Mouse (Mus musculus): ENCODE measurements around the gene Mcur1. TPM values are rescaled to one million over a fixed set of nuclear protein-coding genes. Genes with fewer than 3 reads are reported as not detected.

Mcur1 gene
- polyA plus RNA-seq (2021): 13.4 TPM

GRCm38 (mm10) chr13:43559711-43560457, at the start of gene Mcur1:
Mcur1 (minus strand) TSS chr13:43560191.
- in situ Hi-C loops (cut with MboI; ENCODE audit: low pct_unique_long_range_greater_than_20kb): loop anchor here (10.0 kb wide), 1 partner anchor 385 kb away; the partner anchor contains the start of gene Tbc1d7
- ChIA-PET CTCF (interaction anchor here (1.0 to 4.0 kb wide), 2 partner anchors 13 to 166 kb away, joined by 3 to 19 read pairs; no protein-coding TSS in a partner anchor), POLR2A (interaction anchor here (1.3 to 1.6 kb wide), 2 partner anchors 13 to 25 kb away, joined by 3 to 4 read pairs; no protein-coding TSS in a partner anchor)
- ATAC-seq (peak; percentile 91), DNase-seq (ENCODE audit: low read depth, low spot score) (peak; percentile 31)
- no peaks in the 10 kb centered on the region for H3K27me3 ChIP-seq
- TF ChIP-seq CTCF (IDR thresholded peaks at IDR 0.05): no peak

DNA sequence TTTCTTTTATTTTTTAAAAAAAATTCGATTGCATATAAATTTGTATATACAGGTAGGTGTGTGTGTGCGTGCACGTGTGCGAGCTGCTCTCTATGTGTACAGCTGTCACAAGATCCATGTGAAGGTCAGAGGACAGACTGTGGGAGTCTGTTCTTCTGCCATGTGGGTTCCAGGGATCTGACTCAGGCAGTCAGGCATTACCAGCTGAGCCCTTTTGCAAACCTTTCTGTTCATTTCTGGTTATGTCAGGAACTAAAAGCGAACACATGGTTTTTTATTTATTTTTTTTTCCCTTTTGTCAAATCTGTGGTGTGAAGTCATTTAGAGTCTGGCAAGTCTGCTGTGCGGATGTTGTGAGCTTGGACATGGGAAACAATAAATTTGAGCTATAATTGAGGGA, 48.9 kb upstream of the Mcur1 start:
- peaks cover 5% of the 10 kb centered on the region for H3K27me3 ChIP-seq
- ChIA-PET CTCF (no interaction called here), POLR2A (no interaction called here)
- TF ChIP-seq CTCF (IDR thresholded peaks at IDR 0.05): no peak
- ATAC-seq (no peak), DNase-seq (ENCODE audit: low read depth, low spot score) (no peak)
- in situ Hi-C loops (cut with MboI; ENCODE audit: low pct_unique_long_range_greater_than_20kb): no loop called here

DNA sequence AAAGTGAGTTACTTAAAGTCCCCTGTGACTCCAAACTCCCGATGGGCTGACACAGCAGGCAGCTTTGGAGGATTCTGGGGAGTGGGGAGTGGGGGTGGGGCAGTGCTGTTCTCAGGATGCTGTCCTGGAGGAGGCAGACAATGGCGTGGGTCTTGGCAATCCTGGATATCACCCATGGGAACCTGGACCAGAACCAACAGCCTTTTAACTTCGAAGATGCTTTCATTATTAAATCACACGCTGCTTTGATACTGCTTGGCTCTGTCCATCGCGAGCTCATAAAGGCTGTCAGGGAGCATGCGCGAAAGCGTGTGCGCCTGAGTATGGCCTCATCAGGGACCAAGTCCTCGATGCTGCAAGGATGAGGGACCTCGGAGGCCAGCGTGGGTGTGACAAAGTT, 43.1 kb upstream of the Mcur1 start:
- DNase-seq (ENCODE audit: low read depth, low spot score): no peak
- TF ChIP-seq CTCF (IDR thresholded peaks at IDR 0.05): no peak
- CTCF ChIA-PET: interaction anchor here (1.0 kb wide), 1 partner anchor 68 kb away, joined by 3 read pairs; no protein-coding TSS in a partner anchor
- in situ Hi-C loops (cut with MboI; ENCODE audit: low pct_unique_long_range_greater_than_20kb): no loop called here
- POLR2A ChIA-PET: no interaction called here
- no peak for ATAC-seq
- no peaks in the 10 kb centered on the region for H3K27me3 ChIP-seq

DNA sequence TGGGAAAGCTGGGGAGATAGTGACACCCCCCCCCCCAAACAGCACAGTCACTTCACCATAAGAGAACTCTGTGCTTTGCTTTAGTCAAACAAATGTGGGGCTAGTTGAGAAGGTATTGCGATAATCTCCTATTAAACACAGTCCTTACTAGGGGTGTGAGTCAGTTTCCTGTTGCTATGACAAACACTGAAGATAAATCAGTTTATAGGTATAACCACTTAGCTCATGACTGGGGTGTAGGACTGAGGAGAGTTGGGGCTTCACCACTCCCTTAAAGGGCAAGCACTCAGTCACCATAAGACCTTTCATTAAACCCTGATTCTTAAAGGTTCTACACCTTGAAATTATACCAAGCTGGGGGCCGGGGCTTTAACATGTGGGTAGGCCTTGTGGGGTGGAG, 42.4 kb upstream of the Mcur1 start:
- no peak for TF ChIP-seq CTCF (IDR thresholded peaks at IDR 0.05)
- ChIA-PET CTCF (no interaction called here), POLR2A (no interaction called here)
- no peak for ATAC-seq
- no peak for DNase-seq (ENCODE audit: low read depth, low spot score)
- no peaks in the 10 kb centered on the region for H3K27me3 ChIP-seq
- in situ Hi-C loops (cut with MboI; ENCODE audit: low pct_unique_long_range_greater_than_20kb): no loop called here

- no peak for DNase-seq (ENCODE audit: low read depth, low spot score)
- CTCF ChIA-PET: no interaction called here
- no peaks in the 10 kb centered on the region for H3K27me3 ChIP-seq
- TF ChIP-seq CTCF (IDR thresholded peaks at IDR 0.05): no peak
- POLR2A ChIA-PET: no interaction called here
- ATAC-seq: no peak
- in situ Hi-C loops (cut with MboI; ENCODE audit: low pct_unique_long_range_greater_than_20kb): no loop called here
Observed at GRCm38 (mm10) chr13:43600967-43601366, 41.0 kb upstream of the Mcur1 start.

GRCm38 (mm10) chr13:43595896-43596295, 35.9 kb upstream of the Mcur1 start:
- no peak for ATAC-seq
- no peaks in the 10 kb centered on the region for H3K27me3 ChIP-seq
- POLR2A ChIA-PET: no interaction called here
- peak; percentile 93 for TF ChIP-seq CTCF (IDR thresholded peaks at IDR 0.05)
- no peak for DNase-seq (ENCODE audit: low read depth, low spot score)
- in situ Hi-C loops (cut with MboI; ENCODE audit: low pct_unique_long_range_greater_than_20kb): loop anchor here (5.0 kb wide), 1 partner anchor 131 kb away; no protein-coding TSS in a partner anchor
- CTCF ChIA-PET: interaction anchor here (0.6 to 1.4 kb wide), 8 partner anchors 114 to 144 kb away, joined by 3 to 6 read pairs (median 3); no protein-coding TSS in a partner anchor

DNA sequence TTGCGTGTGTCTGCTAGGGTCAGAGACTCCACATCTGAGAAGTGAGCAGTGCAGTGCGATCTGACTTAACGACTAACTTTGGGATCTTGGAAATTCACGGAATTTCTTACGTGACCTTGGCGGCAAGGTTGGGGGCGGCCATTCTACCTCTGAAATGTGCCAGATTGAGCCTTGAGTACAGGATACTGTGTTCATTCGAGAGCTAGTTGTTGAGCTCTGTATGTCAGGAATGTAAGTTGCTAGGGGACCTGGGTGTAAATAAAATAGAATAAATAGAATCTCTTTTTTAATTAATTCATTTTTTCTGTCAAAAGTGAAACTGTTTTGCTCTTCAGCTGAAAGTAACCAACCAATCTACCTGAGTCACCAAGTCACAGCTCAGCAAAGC, 32.7 kb upstream of the Mcur1 start:
- no peak for ATAC-seq
- in situ Hi-C loops (cut with MboI; ENCODE audit: low pct_unique_long_range_greater_than_20kb): no loop called here
- DNase-seq (ENCODE audit: low read depth, low spot score): no peak
- no peaks in the 10 kb centered on the region for H3K27me3 ChIP-seq
- ChIA-PET POLR2A (interaction anchor here (0.7 kb wide), 1 partner anchor 107 kb away, joined by 4 read pairs; no protein-coding TSS in a partner anchor), CTCF (interaction anchor here (0.6 to 1.2 kb wide), 2 partner anchors 133 to 146 kb away, joined by 3 read pairs; no protein-coding TSS in a partner anchor)
- TF ChIP-seq CTCF (IDR thresholded peaks at IDR 0.05): no peak

DNA sequence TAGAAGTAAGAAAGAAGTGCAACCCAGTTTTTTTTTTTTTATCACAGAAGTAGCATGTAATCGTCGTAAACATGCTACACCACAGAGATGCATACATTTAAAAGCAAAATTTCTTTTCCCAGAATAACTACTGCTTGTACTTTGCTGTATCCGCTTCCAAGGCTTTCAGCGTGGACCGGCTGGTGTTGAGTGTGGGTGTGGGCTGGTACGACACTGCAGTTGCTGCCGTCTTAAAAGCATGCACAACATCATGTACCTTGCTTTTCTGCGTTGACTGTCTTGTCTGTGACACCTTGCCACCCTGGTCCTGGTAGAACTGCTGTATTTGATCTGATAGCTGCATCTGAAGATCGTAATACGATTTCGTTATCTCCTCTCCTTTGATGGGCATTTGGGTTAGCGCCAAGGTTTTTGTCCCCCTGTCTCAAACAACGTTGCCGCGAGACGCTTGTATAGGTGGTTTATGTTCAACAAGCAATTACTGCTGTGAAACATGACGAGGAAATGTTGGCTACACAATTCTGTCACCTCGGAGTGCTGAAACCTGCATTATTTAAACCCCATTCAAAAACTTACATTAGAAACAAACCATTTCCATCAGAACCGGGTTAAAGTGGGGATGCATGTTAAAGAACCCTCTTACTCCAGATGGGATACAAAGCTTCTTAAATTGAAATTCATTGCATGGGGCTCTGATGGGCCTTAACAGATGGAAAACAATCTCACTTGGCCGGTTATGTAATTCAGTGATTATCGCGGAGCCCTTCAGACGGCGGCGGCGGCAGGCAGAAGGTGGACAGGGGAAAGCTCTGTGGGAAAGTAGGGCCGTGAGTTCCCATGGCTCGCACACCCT, 32.1 kb upstream of the Mcur1 start:
- POLR2A ChIA-PET: no interaction called here
- in situ Hi-C loops (cut with MboI; ENCODE audit: low pct_unique_long_range_greater_than_20kb): no loop called here
- CTCF ChIA-PET: interaction anchor here (0.6 to 1.2 kb wide), 2 partner anchors 134 to 147 kb away, joined by 3 read pairs; no protein-coding TSS in a partner anchor
- TF ChIP-seq CTCF (IDR thresholded peaks at IDR 0.05): no peak
- no peak for DNase-seq (ENCODE audit: low read depth, low spot score)
- no peaks in the 10 kb centered on the region for H3K27me3 ChIP-seq
- no peak for ATAC-seq

GRCm38 (mm10) chr13:43587844-43588840, 28.2 kb upstream of the Mcur1 start:
- no peak for DNase-seq (ENCODE audit: low read depth, low spot score)
- no peak for ATAC-seq

GRCm38 (mm10) chr13:43586966-43587365, 27.0 kb upstream of the Mcur1 start:
- no peaks in the 10 kb centered on the region for H3K27me3 ChIP-seq
- no peak for TF ChIP-seq CTCF (IDR thresholded peaks at IDR 0.05)
- DNase-seq (ENCODE audit: low read depth, low spot score) (no peak), ATAC-seq (no peak)
- CTCF ChIA-PET: no interaction called here
- in situ Hi-C loops (cut with MboI; ENCODE audit: low pct_unique_long_range_greater_than_20kb): no loop called here
- POLR2A ChIA-PET: no interaction called here

More at GRCm38 (mm10) chr13:43587844-43588840, 28.2 kb upstream of the Mcur1 start:
- in situ Hi-C loops (cut with MboI; ENCODE audit: low pct_unique_long_range_greater_than_20kb): no loop called here
- POLR2A ChIA-PET: no interaction called here
- CTCF ChIA-PET: interaction anchor here (1.3 kb wide), 1 partner anchor 143 kb away, joined by 3 read pairs; no protein-coding TSS in a partner anchor
- no peaks in the 10 kb centered on the region for H3K27me3 ChIP-seq
- TF ChIP-seq CTCF (IDR thresholded peaks at IDR 0.05): no peak
